Mouse (Mus musculus): ENCODE measurements around the gene Cxcr5.

DNA sequence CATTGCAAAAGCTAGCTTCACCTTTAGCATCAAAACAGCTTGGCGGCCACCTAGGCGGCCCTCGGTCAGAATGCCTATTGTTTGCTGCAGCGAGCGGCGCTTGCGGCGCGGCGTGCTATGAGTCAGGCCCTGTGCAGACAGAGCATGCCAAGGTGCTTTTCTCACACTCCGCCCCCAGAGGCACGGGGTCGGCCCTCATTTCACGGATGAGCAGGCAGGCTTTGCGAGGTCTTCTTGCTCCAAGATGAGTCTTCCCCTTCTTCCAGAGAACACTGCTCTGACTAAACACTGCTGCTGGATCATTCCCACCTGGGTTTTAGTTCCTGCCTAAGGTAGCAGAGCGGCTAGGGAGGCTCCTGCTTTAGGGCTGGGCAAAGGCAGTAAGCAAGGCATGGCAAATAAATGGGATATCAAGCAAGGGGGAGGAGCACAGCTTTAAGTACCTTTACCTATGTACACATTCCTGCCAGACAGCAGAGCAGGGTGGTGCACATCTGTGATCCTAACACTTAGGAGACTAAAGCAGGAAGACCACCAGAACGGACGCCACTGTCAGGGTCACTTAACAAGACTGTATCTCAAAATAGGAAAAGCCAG lies 37.3 kb upstream of the Cxcr5 start:
- TF ChIP-seq EP300 (optimal IDR thresholded peaks at IDR 0.05), result no peak
- TF ChIP-seq CTCF (IDR thresholded peaks at IDR 0.05; ENCODE audit: low read depth), result no peak
